Mouse (Mus musculus) lung, adult 18-20 months (tissue): Measurements from ENCODE around the gene Olfr633.
"Not testable (repeated sequence)": the region's sequence is repeated elsewhere in the genome, so short reads cannot be mapped to it uniquely, and the experiment has no call there.

Experiments used
- DNase-seq, 2 experiments: peaks; one replicate each; pipeline ENCODE4 v3.0.0; 2022; ENCODE audit warnings: mixed read lengths in 2 of 2

Gene Olfr633

DNA sequence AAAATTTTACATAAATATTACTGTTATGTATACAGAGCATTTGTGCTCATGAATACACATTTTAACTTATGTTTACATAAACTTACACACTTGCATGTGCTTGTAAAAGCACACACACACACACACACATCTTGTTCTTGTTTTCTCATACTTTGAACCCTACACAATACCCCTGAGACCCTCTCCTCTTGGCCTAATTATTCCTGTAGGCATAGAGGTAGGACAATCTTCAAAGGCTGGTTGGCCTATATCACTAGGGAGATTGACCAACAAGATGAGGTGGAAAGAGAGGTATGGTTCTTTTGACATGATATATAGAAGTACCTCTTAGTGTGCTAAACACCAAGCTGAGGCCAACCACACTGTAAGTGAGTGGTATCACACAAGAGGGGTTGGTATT is at the start of gene Olfr633:
Olfr633 (plus strand) TSS at position 301 of the 400 bp plus-strand sequence.
- no peak for DNase-seq

DNA sequence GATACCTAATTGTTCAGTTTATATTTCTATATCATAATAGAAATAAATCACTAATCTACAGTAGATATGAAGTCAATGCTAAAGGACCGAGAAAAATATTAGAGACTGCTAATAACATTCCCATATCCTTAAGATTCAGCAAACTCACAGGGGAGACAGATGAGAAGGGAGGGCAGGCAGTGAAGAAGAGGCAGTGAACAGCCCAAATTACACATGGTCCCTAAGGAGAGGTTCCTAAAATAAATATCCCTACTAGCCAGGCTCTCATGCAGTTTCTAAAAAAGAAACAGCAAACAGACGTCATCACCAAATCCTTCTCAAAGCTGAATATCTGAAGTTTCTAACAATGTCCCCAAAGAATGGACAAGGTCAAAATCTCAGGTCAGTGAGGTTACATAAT is 41.0 kb upstream of the Olfr633 start, which contains the start of gene Olfr65:
Olfr65 (plus strand) TSS at position 301 of the 400 bp plus-strand sequence.
- no peak for DNase-seq

DNA sequence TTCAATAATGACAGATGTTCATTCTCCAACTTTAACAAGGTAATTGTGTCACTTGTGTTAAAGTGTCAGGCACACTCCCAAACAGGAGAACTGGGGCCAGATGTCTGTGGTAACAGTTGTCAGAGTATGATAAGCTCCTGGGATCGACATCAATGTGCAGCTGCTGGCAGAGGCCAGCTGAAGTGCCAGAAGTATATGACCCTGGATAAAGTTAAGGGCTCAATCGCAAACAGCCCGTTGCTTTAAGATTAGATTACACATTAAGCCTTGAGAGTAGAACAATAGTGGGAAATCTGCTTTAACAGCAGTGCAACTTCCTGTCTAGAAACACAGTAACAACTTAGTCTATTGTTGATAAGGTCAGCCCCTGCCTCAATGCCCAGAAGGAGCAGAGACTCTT is 34.2 kb upstream of the Olfr633 start:
- DNase-seq, result no peak

DNA sequence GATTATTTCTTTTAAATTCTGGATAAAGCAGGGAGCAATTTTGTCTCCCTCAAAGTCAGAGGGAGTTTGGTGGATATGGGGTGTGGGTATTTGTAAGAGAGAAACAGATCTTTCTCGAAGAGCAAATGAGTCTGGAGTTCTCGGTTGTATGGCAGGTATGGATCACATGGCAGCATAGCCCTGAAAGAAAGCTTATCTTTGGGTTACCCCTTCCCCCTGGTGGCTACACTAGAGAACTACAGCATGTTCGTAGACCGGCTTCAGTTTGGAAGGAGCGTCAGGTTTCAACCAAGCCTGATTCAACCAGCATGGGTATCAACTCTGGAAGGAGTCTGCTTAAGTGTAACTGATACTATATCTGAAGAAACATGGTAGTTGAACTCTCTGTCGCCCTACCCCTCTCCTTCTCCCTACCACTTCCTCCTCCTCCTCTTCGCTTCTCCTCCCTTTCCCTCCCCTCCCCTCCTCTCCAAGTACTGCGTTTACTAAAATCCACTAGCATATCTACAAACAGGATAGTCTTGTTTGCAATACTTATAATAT is 31.2 kb upstream of the Olfr633 start:
- no peak for DNase-seq

DNA sequence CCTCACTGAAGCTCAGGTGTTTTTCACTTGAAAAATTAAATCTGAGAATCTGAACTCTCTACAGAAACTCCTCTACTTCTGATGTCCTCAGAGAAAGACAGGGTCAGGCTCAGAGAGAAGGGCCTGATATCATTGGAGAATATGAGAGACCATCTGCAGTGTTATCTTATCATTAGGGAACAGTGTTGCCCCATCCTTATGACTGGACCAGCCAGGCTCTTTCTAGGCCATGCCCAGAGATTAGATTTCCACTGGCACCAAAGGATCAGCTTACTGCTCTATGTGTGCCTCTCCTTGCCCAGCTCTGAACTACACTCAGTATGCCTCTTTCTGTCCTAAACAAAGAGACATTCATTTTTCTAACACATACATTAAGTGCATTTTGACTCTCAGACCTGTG is 28.9 kb upstream of the Olfr633 start:
- no peak for DNase-seq

DNA sequence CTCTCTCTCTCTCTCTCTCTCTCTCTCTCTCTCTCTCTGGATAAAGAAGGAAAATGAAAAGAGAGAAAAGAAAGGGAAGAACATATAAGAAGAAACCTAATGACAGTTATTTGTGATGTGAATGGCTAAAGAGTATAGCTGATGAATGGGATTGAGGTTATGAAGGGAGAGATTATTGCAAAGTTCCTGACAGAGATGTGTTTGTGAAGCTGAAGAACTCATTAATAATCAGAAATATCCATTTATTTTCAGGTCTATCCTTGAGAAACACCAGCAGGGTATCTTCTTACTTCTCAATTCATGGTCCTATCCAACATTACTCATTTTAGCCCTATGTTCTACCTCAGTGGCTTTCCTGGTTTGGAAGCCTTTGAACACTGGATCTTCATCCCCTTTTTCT is 15.7 kb upstream of the Olfr633 start, which contains the start of gene Olfr631:
Olfr631 (plus strand) TSS at position 301 of the 400 bp plus-strand sequence.
- no peak for DNase-seq

DNA sequence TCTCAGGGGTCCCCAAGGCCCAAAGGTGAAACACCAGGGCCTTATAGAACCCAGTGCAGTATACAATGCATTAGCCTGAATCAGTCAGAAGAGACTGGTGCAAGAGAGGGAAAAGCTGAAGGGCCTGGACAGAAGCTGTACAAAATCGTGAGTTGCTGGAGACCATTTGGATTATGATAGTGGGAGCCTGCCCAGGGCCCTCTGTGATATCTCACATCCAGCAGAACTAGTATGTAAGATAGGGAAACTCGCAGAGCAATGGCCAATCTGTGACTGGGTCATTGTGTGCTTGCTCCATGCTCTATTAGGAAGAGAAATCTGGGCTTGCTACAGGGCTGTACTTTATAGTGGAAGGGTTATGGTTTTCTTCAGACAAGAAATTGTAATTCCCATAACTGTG is 10.0 kb upstream of the Olfr633 start, which contains the start of gene Olfr632:
Olfr632 (plus strand) TSS at position 84 of the 400 bp plus-strand sequence.
- DNase-seq, result no peak

DNA sequence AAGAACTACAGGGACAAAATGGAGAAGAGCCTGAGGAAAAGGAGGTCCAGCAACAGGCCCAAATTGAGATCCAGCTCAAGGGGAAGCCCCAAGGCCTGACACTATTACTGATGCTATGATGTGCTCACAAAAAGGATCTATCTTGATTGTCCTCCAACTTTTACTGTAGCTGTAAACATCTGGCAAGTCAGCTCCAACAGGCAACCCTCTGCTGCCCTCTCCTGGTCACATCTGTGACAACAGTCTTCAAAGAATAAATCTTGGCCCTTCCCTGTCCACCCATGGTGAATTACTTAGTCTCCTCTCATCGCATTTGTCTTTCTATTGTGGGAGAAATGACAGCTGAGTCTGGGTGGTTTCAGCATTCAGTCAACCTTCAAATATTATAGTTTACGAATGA is 1.5 kb upstream of the Olfr633 start:
- peak in 1 of 2 experiments; percentile 6 for DNase-seq

DNA sequence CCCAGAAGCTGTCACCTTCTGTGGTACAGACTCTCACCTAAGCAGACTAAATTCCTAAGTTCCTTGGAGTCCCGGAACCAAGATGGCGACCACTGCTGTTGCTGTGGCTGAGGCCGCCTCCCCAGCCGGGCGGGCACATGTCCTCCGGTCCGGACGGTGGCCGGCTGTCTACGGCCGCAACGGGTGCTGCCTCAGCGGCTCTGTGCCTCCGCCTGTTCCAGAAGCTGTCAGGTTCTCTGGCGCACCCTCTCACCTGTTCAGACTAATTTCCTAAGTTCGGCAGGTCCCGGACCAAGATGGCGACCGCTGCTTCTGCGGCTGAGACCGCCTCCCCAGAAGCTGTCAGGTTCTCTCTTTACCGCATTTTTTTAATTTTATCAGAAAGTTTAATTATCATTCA is 22.6 kb downstream of the Olfr633 start:
- DNase-seq, result not testable (repeated sequence)

DNA sequence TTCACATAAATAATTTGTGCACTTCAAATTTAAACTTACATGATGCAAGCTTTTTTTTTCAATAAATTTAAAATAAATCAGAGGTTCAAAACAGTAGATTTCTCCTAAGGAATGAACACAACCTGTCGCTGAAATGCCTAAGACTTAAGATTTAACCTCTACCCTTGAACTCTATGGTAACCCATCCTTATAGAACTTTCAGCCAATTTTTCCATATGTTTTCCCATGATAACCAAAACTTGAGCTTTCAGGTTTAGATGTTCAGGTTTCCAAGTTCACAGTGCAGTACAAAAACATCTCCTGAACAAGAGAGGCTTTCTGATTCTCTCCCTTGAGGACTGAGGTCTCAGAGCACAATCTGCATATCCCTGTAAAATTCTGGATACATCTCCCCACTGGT is 26.6 kb downstream of the Olfr633 start, which contains the start of gene Olfr635:
Olfr635 (plus strand) TSS at position 301 of the 400 bp plus-strand sequence.
- no peak for DNase-seq

DNA sequence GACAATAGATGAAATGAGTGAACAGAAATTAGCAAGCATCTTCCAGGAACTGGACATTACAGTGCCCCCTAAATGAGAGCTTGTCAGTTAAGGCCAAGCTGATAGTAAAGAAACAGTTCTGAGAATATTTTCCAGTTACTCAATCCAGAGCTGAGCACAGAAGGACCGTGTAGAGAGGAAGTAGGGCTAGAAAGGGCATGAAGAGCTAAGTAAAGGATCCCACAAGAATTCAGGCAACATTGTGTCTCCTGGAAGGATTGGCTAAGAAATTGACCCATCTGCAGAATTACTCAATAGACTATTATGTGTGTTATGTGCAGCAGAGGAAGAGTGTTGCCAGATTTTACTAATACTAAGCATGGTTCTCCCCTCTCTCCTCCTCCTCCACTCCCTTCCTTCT is 27.5 kb downstream of the Olfr633 start:
- DNase-seq, result no peak

DNA sequence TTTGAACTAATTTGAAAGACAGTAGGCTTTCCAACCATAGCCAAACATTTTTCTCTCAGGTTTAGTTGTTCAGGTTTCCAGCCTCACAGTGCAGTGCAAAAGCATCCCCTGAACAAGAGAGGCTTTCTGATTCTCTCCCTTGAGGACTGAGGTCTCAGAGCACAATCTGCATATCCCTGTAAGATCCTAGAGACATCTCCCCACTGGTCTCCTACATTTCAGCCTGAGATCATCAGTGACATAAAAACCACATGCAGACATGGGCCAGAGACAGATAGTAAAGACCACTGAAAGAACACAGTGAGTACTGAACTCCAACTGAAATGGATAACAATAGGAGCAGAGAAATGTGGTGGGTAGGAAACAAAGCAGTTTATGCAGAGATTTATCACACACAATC is 54.2 kb downstream of the Olfr633 start, which contains the start of gene Olfr638:
Olfr638 (plus strand) TSS at position 301 of the 400 bp plus-strand sequence.
- no peak for DNase-seq
